Mouse (Mus musculus) adrenal gland, adult 2 months (tissue): ENCODE measurements around the gene Cflar. TPM values are rescaled to one million over a fixed set of nuclear protein-coding genes. Genes with fewer than 3 reads are reported as not detected.
"Not testable (repeated sequence)": the region's sequence is repeated elsewhere in the genome, so short reads cannot be mapped to it uniquely, and the experiment has no call there.

Source experiments
- DNase-seq: peaks from one replicate; pipeline ENCODE4 v3.0.0; 2021
- polyA plus RNA-seq: library from polyadenylated mRNA; depleted of rRNA; stranded (reverse); fragments of >200 nt; gene quantifications from 2 replicates; pipeline ENCODE4 v1.2.3, GENCODE M21; 2012; rRNA removed
- total RNA-seq, 2 experiments: library from RNA; stranded (reverse); gene quantifications; 2 replicates each; pipeline ENCODE4 v1.2.3; 2021

The Cflar gene
- total and polyA plus RNA-seq, 3 experiments = 41.7 to 113 (median 97.4) TPM

GRCm38 (mm10) chr1:58775361-58775760, 64.1 kb downstream of the Cflar start:
- no peak for DNase-seq

- no peak for DNase-seq
Observed at GRCm38 (mm10) chr1:58777583-58777982, 66.3 kb downstream of the Cflar start.

GRCm38 (mm10) chr1:58778226-58778625, 66.9 kb downstream of the Cflar start:
- DNase-seq = no peak

- no peak for DNase-seq
Observed at GRCm38 (mm10) chr1:58786276-58786675, 75.0 kb downstream of the Cflar start.

GRCm38 (mm10) chr1:58788410-58788809, 77.1 kb downstream of the Cflar start:
- no peak for DNase-seq

GRCm38 (mm10) chr1:58794705-58795104, 83.4 kb downstream of the Cflar start:
- no peak for DNase-seq

- DNase-seq = peak; percentile 79
Observed at GRCm38 (mm10) chr1:58795291-58796058, 84.2 kb downstream of the Cflar start, which contains the start of gene Casp8. TSS of gene Casp8 (plus strand) at chr1:58795374.

GRCm38 (mm10) chr1:58796059-58796363, 84.7 kb downstream of the Cflar start:
- no peak for DNase-seq

GRCm38 (mm10) chr1:58796853-58797252, 85.5 kb downstream of the Cflar start:
- no peak for DNase-seq

GRCm38 (mm10) chr1:58797370-58797769, 86.1 kb downstream of the Cflar start:
- no peak for DNase-seq

- no peak for DNase-seq
Observed at GRCm38 (mm10) chr1:58798911-58799310, 87.6 kb downstream of the Cflar start.

GRCm38 (mm10) chr1:58800644-58801043, 89.3 kb downstream of the Cflar start:
- DNase-seq = not testable (repeated sequence)

GRCm38 (mm10) chr1:58801558-58802285, 90.4 kb downstream of the Cflar start:
- no peak for DNase-seq

- peak; percentile 51 for DNase-seq
Observed at GRCm38 (mm10) chr1:58802322-58803273, 91.3 kb downstream of the Cflar start.

- no peak for DNase-seq
Observed at GRCm38 (mm10) chr1:58803531-58803930, 92.2 kb downstream of the Cflar start.

- no peak for DNase-seq
Observed at GRCm38 (mm10) chr1:58806651-58807050, 95.3 kb downstream of the Cflar start.

Other genes starting within 250 kb of the Cflar start
- 10 to 100 TPM; 18.0 to 23.7 TPM for gene Orc2, start 206.4 kb upstream of the Cflar start, total RNA-seq
- gene Orc2, start 206.4 kb upstream of the Cflar start, polyA plus RNA-seq = 9.8 and 16.2 TPM in 2 replicates
- gene Fam126b, start 125.2 kb upstream of the Cflar start, total RNA-seq = 10 to 100 TPM; 40.0 to 48.8 TPM
- 0.57 and 0.65 TPM in 2 replicates for gene Fam126b, start 125.2 kb upstream of the Cflar start, polyA plus RNA-seq
- 100 to 1,000 TPM in 1 of 2 experiments, 10 to 100 TPM in 1; 97.8 to 181 TPM for gene Ndufb3, start 125.1 kb upstream of the Cflar start, total RNA-seq
- 8.1 and 12.8 TPM in 2 replicates for gene Ndufb3, start 125.1 kb upstream of the Cflar start, polyA plus RNA-seq
- 1 to 10 TPM; 1.1 to 3.4 TPM for gene Als2cr12, start 15.5 kb upstream of the Cflar start, total RNA-seq
- gene Als2cr12, start 15.5 kb upstream of the Cflar start, polyA plus RNA-seq = 0.46 TPM in 1 of 2 replicates, not detected in the other
- gene Casp8, start 83.9 kb downstream of the Cflar start, total RNA-seq = 10 to 100 TPM; 15.5 to 22.9 TPM
- gene Casp8, start 83.9 kb downstream of the Cflar start, polyA plus RNA-seq = 0.74 and 0.89 TPM in 2 replicates